Mouse (Mus musculus): ENCODE measurements around the gene Ythdc1.

DNA sequence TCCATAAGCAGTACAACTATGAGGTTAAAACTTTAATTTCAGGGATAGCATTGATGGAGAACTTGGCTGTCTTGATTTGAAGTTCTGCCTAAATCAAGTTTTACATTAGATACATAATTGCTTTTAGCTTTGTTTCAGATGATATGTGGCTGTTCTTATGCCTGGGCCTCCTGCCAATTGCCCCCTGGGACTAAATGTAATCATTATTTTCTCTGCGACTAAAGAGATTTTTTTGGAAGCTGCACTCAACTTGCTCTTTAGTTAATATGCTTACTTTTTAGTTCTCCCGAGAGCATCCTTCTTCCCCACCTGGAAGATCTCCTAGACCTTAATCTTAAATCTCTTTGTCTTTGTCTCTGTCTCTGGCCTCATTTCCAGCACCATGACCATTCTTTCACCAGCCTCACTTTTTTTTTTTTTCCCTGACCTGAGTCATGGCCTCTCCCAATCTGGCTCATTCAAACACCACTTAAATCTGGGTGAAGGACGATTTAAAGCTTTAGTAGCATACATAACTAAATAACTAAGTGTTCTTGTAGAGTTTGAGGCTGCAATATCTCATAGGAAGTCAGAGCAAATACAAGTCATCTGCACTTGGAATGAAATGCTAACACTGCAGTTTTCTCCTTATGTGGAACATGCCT, 34.9 kb upstream of the Ythdc1 start:
- TF ChIP-seq CTCF (IDR thresholded peaks at IDR 0.05; ENCODE audit: extremely low read depth, insufficient read length, insufficient replicate concordance, low read depth, low read length) (no peak), POLR2A (IDR thresholded peaks at IDR 0.05; ENCODE audit: low read depth, low read length) (no peak)

All from small intestine, adult 2 months (tissue).